Mouse (Mus musculus) cerebellum, adult (tissue): Measurements from ENCODE around the gene Adra1b.
A peak's percentile ranks its signal among the peaks of the same experiment; 100 is the strongest.

ENCODE experiments used
- ATAC-seq: cut with Nextera tagmentation; 2 replicates; pipeline ENCODE4 v1.9.2; 2017; ENCODE audit warnings: mild to moderate bottlenecking, moderate library complexity, mixed read lengths; ENCODE audit not compliant: insufficient number of reproducible peaks, low FRiP score, low TSS enrichment

Gene Adra1b

GRCm38 (mm10) chr11:43751542-43751941 lies 149.5 kb downstream of the Adra1b start:
- ATAC-seq: no peak

GRCm38 (mm10) chr11:43747233-43748226 lies 153.5 kb downstream of the Adra1b start, which contains the start of gene Ttc1:
Gene Ttc1, minus strand, starts transcription at chr11:43748008.
- ATAC-seq: peak; percentile 100

GRCm38 (mm10) chr11:43728737-43729301 lies 172.2 kb downstream of the Adra1b start:
- no peak for ATAC-seq

DNA sequence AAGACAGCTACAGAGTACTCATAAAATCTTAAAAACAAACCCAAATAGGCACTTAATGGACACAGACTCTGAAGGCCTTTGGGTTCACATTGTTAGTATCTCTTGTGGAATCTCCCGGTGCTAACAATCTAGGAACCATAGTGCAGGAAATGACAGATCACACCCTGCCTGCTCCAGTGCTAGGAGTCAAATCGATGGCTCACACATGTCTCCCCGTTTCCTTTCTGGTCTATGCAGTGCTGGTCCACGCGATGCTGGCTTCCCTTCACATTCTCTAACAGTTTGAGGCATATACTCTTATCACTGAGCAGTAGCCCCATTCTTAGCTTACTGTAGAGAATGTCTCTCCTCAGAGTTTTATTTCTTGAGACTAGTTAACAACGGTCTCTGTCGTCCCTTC lies 173.2 kb downstream of the Adra1b start:
- ATAC-seq: no peak
